Mouse (Mus musculus): ENCODE measurements around the gene Rnaseh2a.

DNA sequence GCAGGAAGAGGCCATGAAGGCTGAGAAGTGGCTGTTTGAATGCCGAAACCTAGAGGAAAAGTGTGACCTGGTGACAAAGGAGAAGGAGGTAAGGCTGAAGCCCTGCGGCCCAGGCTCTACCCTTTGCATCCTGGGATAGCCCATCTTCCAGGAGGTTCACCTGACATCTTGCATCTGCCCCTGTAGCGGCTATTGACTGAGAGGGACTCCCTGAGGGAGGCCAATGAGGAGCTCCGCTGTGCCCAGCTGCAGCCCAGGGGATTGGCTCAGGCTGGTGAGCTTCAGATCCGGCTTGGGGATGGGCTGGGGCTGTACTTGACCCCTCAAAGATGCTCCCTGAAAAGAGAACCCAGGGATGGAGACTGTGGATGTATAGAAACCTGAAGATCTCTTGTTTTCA lies 27.4 kb upstream of the Rnaseh2a start:
- TF ChIP-seq POLR2A (IDR thresholded peaks at IDR 0.05; ENCODE audit: low read depth, low read length): no peak
- no peak for TF ChIP-seq CTCF (IDR thresholded peaks at IDR 0.05; ENCODE audit: borderline replicate concordance, insufficient read depth, low read length)

Measured in embryonic fibroblast, embryonic 13.5 days (primary cell).